Mouse (Mus musculus) lung, adult 2 months (tissue): Measurements from ENCODE around the gene Olfr561. TPM values are rescaled to one million over a fixed set of nuclear protein-coding genes. Genes with fewer than 3 reads are reported as not detected.

Experiments
- DNase-seq: peaks from one replicate; pipeline ENCODE4 v3.0.0; 2022
- H3K4me1 ChIP-seq: fragments of 200-500 bp; 2 replicates; pipeline ENCODE4 v1.6.1; 2011; ENCODE audit warnings: low read length; ENCODE audit not compliant: control insufficient read depth, insufficient read depth
- H3K4me3 ChIP-seq: fragments of 200-500 bp; replicated peaks from 2 replicates; pipeline ENCODE3; 2011; ENCODE audit warnings: low read depth, mild to moderate bottlenecking, control low read depth, low read length; ENCODE audit errors: extremely low read depth
- CTCF ChIP-seq: fragments of 200-500 bp; IDR thresholded peaks from 2 replicates; pipeline ENCODE4 v1.5.1; 2011; ENCODE audit warnings: mild to moderate bottlenecking, low read length, control low read depth; ENCODE audit not compliant: insufficient read depth
- POLR2A ChIP-seq: fragments of 200-500 bp; IDR thresholded peaks from 2 replicates; pipeline ENCODE4 v1.6.1; 2011; ENCODE audit warnings: low read depth, mild to moderate bottlenecking, control low read depth, low read length, borderline replicate concordance; ENCODE audit errors: extremely low read depth
- WGBS: fragments of 180-500 bp; shearing (Covaris S2); methylation state at CpG from one replicate; pipeline ENCODE4 v1.1.7; 2018; 5-methylcytosine and 5-hydroxymethylcytosine counted together
- polyA plus RNA-seq: library from polyadenylated mRNA; depleted of rRNA; stranded (reverse); fragments of >200 nt; gene quantifications from 2 replicates; pipeline ENCODE4 v1.2.3, GENCODE M21; 2012; rRNA removed

The Olfr561 gene
- polyA plus RNA-seq: 0.10 TPM in 1 of 2 replicates, not detected in the other

DNA sequence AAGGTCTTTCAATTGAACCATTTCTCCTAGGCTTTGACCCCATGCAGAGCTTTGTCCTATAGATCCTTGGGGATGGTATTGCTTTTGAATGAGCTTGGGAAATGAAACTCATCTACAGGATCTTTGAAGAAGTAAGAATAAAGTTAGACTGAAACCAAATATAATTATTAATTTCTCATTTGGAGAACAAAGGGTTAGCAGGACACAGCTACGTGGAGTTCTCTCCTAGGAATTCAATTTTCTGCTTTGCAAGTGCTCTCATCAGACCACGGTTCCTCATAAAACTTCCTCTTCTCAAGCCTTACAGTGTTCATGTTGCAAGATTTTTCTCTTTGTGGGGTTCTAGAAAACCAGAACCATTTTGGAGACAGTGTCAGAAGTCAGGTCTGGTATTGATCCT lies at the start of gene Olfr561:
Gene Olfr561, plus strand, starts transcription at position 301 of the 400 bp plus-strand sequence.
- H3K4me1 ChIP-seq: no peaks in the 10 kb centered on the region
- no peak within 1 kb of the TSS for H3K4me3 ChIP-seq
- DNase-seq: no peak
- WGBS: 61% methylated on average over 2 of the region's 2 CpGs
- no peak for TF ChIP-seq CTCF
- no peak for TF ChIP-seq POLR2A

DNA sequence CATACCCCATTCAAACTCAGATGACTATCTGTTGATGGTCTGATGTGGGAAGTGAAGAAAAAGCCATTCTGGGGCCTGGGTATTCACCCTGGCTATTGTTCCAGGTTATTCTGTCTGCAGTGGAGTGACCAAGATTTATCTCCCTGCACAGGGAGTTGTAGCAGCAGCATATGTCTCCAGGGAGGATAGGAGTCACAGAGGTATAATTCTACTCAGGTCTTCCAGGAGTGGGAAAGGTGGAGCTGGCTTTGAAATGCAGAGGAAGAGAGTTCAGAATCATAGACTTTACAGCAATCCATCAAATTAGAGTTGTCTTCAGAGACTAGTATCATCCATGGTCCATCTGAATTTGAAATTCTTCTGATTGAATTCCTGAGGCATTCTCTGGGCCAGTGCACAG lies 43.6 kb upstream of the Olfr561 start, which contains the start of gene Olfr559:
Gene Olfr559, minus strand, starts transcription at position 101 of the 400 bp plus-strand sequence.
- TF ChIP-seq CTCF: no peak
- no peak for TF ChIP-seq POLR2A
- no peak for DNase-seq
- no peaks in the 10 kb centered on the region for H3K4me1 ChIP-seq
- H3K4me3 ChIP-seq: no peak within 1 kb of the TSS

DNA sequence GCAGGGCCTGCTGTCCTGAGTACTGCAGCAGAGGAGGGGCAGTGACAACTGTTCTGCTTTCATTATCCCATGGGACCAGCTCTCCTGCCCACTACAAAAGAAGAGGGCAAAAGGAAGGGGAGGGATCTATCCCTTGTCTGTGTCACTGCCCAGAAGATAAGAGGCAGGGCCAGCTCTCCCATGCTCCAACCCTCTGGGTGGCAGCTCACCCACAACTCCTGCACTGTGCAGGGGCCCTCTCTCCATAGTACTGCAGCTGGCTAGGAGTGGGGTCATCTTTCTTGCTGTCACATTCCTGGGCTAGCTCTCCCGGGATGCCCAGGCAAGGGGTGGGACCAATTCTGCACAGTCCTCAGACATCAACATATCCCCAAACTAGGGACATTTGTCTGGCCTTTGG lies 37.2 kb upstream of the Olfr561 start:
- Histone ChIP-seq H3K4me3 (no peak overlapping the region), H3K4me1 (no peaks in the 10 kb centered on the region)
- DNase-seq: no peak
- WGBS: 13% methylated on average over 1 of the region's 1 CpGs
- no peak for TF ChIP-seq CTCF
- TF ChIP-seq POLR2A: no peak

- Histone ChIP-seq H3K4me1 (no peaks in the 10 kb centered on the region), H3K4me3 (no peak overlapping the region)
- TF ChIP-seq CTCF: no peak
- TF ChIP-seq POLR2A: no peak
- WGBS: 39% methylated on average over 2 of the region's 2 CpGs
- no peak for DNase-seq
Measured at GRCm38 (mm10) chr7:102737705-102738104, 33.3 kb upstream of the Olfr561 start.

DNA sequence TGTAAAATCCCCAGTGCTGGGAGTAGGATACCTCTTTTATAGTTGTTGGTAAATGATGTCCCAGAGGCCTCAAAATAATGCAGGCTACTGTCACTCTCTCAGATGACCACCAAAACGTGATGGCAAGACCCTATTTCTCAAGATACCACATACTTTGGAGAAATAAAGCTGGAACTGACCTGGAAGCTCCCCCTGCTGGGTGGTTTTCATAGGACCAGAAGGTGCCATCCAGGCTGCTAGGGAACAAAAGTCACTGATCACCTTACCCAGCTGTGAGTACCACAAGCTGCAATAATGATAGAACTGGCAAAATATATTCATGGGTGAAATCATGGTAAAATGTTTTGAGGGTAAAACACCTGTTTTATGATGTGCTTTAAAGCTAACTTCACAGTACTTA lies 18.9 kb upstream of the Olfr561 start:
- no peak for DNase-seq
- Histone ChIP-seq H3K4me1 (no peaks in the 10 kb centered on the region), H3K4me3 (no peak overlapping the region)
- WGBS: 17% methylated on average over 1 of the region's 1 CpGs
- TF ChIP-seq CTCF: no peak
- no peak for TF ChIP-seq POLR2A

DNA sequence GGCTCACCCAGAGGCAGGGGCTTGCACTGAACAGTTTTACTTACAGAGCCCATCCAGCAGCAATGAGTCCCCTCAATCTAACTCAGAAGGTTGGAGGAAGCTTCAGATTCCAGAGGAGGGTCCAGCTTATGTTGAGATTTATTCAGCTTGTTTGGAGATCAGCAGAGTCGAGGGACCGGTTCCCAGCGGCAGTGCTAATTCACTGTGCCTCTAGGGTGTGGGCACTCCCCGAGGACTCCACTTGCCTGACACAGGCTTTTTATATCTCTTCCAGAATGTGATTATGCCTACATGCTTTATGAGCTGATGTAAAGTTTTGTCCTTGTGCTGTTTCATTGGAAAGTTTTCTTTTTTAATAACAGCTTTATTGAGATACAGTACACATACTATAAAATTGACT lies 11.8 kb upstream of the Olfr561 start, which contains the start of the genes Olfr560 and Olfr78:
Gene Olfr560, minus strand, starts transcription at position 101 of the 400 bp plus-strand sequence.
Gene Olfr78, minus strand, starts transcription at position 206 of the 400 bp plus-strand sequence.
- no peaks in the 10 kb centered on the region for H3K4me1 ChIP-seq
- no peak for DNase-seq
- 67% methylated on average over 4 of the region's 4 CpGs for WGBS
- H3K4me3 ChIP-seq: no peak within 1 kb of the TSS
- TF ChIP-seq CTCF (no peak), POLR2A (no peak)

DNA sequence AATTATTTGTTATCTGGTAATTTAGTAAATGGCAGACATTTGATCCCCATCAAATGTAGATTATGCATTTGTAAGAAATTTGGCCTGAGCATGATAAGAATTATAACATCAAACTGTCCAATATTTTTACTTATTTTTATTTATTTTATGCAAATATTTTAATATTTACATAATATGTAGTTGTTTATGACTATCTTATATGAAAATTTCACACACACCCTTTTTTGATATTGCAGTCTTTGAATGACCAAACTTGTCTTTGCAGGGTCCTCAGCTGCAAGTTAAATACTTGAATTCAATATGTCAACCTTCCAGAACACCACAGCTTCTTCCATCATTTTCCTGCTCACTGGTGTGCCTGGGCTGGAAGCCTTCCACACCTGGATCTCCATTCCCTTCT lies 32.2 kb downstream of the Olfr561 start, which contains the start of gene Olfr564:
Gene Olfr564, plus strand, starts transcription at position 301 of the 400 bp plus-strand sequence.
- no peak for DNase-seq
- H3K4me3 ChIP-seq: no peak within 1 kb of the TSS
- H3K4me1 ChIP-seq: no peaks in the 10 kb centered on the region
- TF ChIP-seq POLR2A: no peak
- no peak for TF ChIP-seq CTCF

Other genes starting within 250 kb of the Olfr561 start
- gene Olfr547, start 236.5 kb upstream of the Olfr561 start, polyA plus RNA-seq: not detected in 2 replicates
- not detected in 2 replicates for gene Olfr548-ps1, start 230.3 kb upstream of the Olfr561 start, polyA plus RNA-seq
- gene Olfr549, start 221.4 kb upstream of the Olfr561 start, polyA plus RNA-seq: not detected in 2 replicates
- gene Trim21, start 205.7 kb upstream of the Olfr561 start, polyA plus RNA-seq: 6.1 and 9.7 TPM in 2 replicates
- gene Olfr550, start 199.8 kb upstream of the Olfr561 start, polyA plus RNA-seq: 8.4 and 9.4 TPM in 2 replicates
- not detected in 2 replicates for gene Olfr551, start 179.3 kb upstream of the Olfr561 start, polyA plus RNA-seq
- 0.13 and 0.16 TPM in 2 replicates for gene Olfr552, start 173.5 kb upstream of the Olfr561 start, polyA plus RNA-seq
- gene Olfr553, start 153.0 kb upstream of the Olfr561 start, polyA plus RNA-seq: not detected in 2 replicates
- gene Olfr554, start 132.8 kb upstream of the Olfr561 start, polyA plus RNA-seq: not detected in 2 replicates
- not detected in 2 replicates for gene Olfr555, start 112.4 kb upstream of the Olfr561 start, polyA plus RNA-seq
- 0.12 and 0.19 TPM in 2 replicates for gene Olfr556, start 106.3 kb upstream of the Olfr561 start, polyA plus RNA-seq
- gene Trim68, start 83.9 kb upstream of the Olfr561 start, polyA plus RNA-seq: 16.7 and 23.7 TPM in 2 replicates
- 0.26 TPM in 1 of 2 replicates, not detected in the other for gene Olfr557, start 75.3 kb upstream of the Olfr561 start, polyA plus RNA-seq
- gene Olfr558, start 69.0 kb upstream of the Olfr561 start, polyA plus RNA-seq: 0.17 and 0.37 TPM in 2 replicates
- gene Olfr33, start 52.2 kb upstream of the Olfr561 start, polyA plus RNA-seq: not detected in 2 replicates
- gene Olfr559, start 43.7 kb upstream of the Olfr561 start, polyA plus RNA-seq: not detected in 2 replicates
- not detected in 2 replicates for gene Olfr560, start 11.9 kb upstream of the Olfr561 start, polyA plus RNA-seq
- gene Olfr78, start 11.8 kb upstream of the Olfr561 start, polyA plus RNA-seq: 0.53 and 1.7 TPM in 2 replicates
- not detected in 2 replicates for gene Olfr564, start 32.3 kb downstream of the Olfr561 start, polyA plus RNA-seq
- gene Olfr566, start 87.5 kb downstream of the Olfr561 start, polyA plus RNA-seq: not detected in 2 replicates
- not detected in 2 replicates for gene Olfr568, start 105.9 kb downstream of the Olfr561 start, polyA plus RNA-seq
- not detected in 2 replicates for gene Olfr569, start 119.7 kb downstream of the Olfr561 start, polyA plus RNA-seq
- gene Olfr570, start 123.4 kb downstream of the Olfr561 start, polyA plus RNA-seq: not detected in 2 replicates
- not detected in 2 replicates for gene Olfr571, start 146.3 kb downstream of the Olfr561 start, polyA plus RNA-seq
- gene Olfr572, start 153.2 kb downstream of the Olfr561 start, polyA plus RNA-seq: not detected in 2 replicates
- not detected in 2 replicates for gene Olfr573-ps1, start 171.4 kb downstream of the Olfr561 start, polyA plus RNA-seq
- not detected in 2 replicates for gene Olfr574, start 177.2 kb downstream of the Olfr561 start, polyA plus RNA-seq
- not detected in 2 replicates for gene Olfr575, start 187.6 kb downstream of the Olfr561 start, polyA plus RNA-seq
- gene Olfr576, start 191.4 kb downstream of the Olfr561 start, polyA plus RNA-seq: not detected in 2 replicates
- gene Olfr577, start 204.7 kb downstream of the Olfr561 start, polyA plus RNA-seq: not detected in 2 replicates
- gene Olfr578, start 218.1 kb downstream of the Olfr561 start, polyA plus RNA-seq: not detected in 2 replicates